Mouse (Mus musculus) c-Kit-positive CD71-positive TER-119-positive erythroid progenitor cells, embryonic 14.5 days (primary cell): ENCODE data around the gene Banf1.
A peak's percentile ranks its signal among the peaks of the same experiment; 100 is the strongest.
"Not testable (repeated sequence)": the region's sequence is repeated elsewhere in the genome, so short reads cannot be mapped to it uniquely, and the experiment has no call there.

Experiments used
- DNase-seq: peaks from one replicate; pipeline ENCODE4 v3.0.0-alpha.2; 2013; ENCODE audit warnings: low spot score

Gene Banf1

DNA sequence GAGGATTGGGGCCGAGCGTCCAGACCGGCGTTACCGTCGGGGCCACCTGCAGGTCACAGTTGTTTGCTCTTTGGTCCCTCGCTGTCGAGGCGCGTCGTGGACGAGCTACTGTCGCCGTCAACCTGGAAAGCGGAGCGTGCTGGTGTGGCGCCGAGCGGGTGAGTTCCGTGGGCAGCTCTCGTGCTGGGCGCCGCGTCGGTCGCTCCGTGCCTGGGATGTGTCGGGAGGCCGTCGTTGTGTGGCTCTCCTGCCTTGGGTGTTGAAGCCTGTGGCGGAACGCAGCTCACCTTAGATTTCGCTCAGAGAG lies at the start of gene Banf1:
Gene Banf1 (minus strand): TSS at position 116 of the 307 bp plus-strand sequence.
- DNase-seq, result no peak

- DNase-seq, result no peak
These were observed 47.6 kb upstream of the Banf1 start for GRCm38 (mm10) chr19:5414534-5414957.

- no peak for DNase-seq
These were observed 46.9 kb upstream of the Banf1 start for GRCm38 (mm10) chr19:5413840-5414239.

- DNase-seq, result no peak
These were observed 45.0 kb upstream of the Banf1 start for GRCm38 (mm10) chr19:5411961-5412360.

- DNase-seq, result no peak
These were observed 43.7 kb upstream of the Banf1 start for GRCm38 (mm10) chr19:5410641-5411040.

GRCm38 (mm10) chr19:5409068-5409467 lies 42.1 kb upstream of the Banf1 start:
- DNase-seq, result no peak

GRCm38 (mm10) chr19:5408057-5409001 lies 41.4 kb upstream of the Banf1 start:
- no peak for DNase-seq

- peak; percentile 57 for DNase-seq
These were observed 40.2 kb upstream of the Banf1 start for GRCm38 (mm10) chr19:5407133-5407532.

- not testable (repeated sequence) for DNase-seq
These were observed 39.7 kb upstream of the Banf1 start for GRCm38 (mm10) chr19:5406531-5407126.

GRCm38 (mm10) chr19:5405924-5406323 lies 39.0 kb upstream of the Banf1 start:
- DNase-seq, result no peak

DNA sequence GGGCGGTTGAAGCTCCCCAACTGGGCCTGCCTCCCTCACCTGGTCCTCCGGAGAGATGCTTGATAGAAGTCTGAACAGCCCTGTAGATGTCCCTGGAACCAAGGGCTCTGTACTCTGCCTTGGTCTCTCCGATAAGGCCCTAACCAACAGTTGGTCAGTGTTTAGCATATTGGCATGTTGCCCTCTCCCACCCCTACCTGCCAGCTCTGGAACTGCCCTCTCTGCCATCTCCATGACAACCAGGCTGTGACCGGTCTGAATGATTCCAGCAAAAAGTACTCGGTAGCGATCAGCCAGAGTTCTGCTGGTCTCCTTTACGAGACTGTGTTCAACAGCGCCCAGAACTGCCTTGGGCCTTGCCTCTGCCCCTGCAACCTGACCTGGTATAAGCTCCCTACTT lies 35.3 kb upstream of the Banf1 start, which contains the start of gene Tsga10ip:
Gene Tsga10ip (minus strand): TSS at position 234 of the 400 bp plus-strand sequence.
- DNase-seq, result no peak

DNA sequence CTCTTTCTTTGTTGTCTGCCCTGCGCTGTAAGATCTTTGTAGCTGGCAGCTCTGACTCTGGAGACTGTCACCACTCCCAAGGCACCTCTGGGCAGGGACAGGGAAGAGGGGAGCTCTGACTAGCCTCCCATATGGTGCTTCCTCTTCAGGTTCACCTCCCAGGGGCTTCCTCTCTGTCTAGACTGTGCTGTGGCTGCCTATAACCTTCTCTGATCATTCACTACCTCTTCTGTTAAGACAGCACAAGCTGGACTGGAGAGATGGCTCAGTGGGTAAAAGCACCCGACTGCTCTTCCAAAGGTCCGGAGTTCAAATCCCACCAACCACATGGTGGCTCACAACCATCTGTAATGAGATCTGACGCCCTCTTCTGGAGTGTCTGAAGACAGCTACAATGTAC lies 34.1 kb upstream of the Banf1 start:
- not testable (repeated sequence) for DNase-seq

- no peak for DNase-seq
These were observed 28.4 kb upstream of the Banf1 start for GRCm38 (mm10) chr19:5395371-5395770.

GRCm38 (mm10) chr19:5394168-5394567 lies 27.2 kb upstream of the Banf1 start:
- no peak for DNase-seq

DNA sequence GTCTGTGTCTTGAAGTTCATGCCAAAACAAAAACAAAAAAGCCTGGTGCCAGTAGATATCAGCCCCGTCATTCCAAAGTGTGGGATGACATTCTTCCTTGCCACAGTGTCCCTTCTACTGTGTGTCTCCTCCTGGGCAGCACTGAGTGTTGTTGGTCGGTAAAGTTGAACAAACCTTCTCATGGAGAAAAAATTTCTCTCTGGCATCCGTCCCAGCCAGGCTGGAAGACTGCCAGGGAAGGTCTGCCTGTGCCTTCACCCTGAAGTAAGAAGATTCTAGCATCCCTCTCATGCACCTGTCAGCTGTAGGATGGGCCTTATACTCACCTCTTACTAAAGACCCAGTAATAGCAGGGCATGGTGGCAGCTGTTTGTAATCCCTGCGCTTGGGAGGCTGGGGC lies 25.9 kb upstream of the Banf1 start:
- no peak for DNase-seq

DNA sequence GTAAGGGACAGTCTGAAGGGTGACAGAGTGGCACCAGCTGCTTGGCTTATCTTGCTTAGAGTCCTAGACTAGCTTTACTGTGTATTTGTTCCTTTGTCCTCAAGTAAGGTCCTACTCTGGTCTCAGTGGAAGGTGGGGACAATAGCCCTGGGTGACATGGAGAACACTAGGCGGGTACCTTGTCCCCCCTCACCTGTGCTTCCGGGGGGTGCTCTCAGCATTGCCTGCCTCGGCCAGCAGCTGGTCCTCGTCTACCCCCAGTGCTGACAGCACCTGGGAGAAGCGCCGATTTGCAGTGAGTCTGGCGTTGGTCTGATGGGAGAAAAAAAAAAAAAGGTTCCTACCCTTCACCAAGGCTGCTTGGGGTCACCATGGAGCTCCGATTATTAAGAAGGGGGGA lies 23.4 kb upstream of the Banf1 start:
- no peak for DNase-seq

DNA sequence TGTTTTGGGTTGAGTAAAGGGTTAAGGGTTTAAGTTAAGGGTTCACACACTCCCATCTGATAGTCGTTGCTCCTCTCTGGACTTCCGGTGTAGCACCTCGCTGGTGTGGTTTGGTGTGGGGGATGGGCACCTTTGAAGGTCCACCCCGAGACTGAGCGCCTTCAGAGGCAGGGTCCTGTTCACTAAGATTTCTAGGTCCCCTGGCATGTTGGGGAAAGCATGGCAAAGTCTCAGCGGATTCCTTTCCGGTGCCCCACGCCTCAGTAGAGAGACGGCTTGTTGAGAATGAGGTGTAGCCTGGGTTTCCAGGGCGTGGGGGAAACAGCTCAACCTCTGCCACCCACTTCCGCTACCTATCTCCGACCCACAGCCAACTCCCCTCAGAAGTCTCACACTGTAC lies 22.7 kb upstream of the Banf1 start:
- peak; percentile 65 for DNase-seq

DNA sequence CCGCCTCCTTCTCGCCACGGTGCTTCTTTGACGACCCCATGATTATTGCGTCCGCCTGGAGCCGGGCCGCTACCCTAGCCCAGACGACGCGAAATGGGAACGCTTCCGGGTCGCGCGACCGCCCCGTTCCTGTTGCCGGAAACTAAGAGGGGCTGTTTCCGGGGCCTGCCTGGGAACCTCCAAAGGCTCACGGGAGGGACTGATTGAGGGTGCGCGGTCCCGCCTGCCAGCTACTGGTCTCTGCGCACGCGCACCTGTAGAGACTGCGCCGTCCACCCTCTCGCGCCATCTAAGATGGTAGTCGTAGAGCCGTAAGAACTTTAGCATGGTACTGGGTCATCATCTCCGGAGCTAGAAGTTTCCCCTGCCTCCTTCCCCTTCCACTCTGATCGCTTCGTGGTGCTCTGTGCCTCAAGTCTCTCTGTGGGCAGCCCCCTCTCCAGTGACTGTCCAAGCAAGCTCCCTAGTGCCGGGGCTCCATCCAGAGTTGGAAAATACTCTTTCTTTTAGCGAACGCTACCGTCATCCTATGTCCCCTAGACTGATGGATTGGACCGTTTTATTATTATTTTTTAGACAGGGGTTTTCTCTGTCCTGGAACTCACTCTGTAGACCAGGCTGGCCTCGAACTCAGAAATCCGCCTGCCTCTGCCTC lies 21.7 kb upstream of the Banf1 start, which contains the start of gene Sart1:
Gene Sart1 (minus strand): TSS at position 116 of the 655 bp plus-strand sequence.
- peak; percentile 92 for DNase-seq

GRCm38 (mm10) chr19:5388011-5388441 lies 21.1 kb upstream of the Banf1 start:
- DNase-seq, result no peak

DNA sequence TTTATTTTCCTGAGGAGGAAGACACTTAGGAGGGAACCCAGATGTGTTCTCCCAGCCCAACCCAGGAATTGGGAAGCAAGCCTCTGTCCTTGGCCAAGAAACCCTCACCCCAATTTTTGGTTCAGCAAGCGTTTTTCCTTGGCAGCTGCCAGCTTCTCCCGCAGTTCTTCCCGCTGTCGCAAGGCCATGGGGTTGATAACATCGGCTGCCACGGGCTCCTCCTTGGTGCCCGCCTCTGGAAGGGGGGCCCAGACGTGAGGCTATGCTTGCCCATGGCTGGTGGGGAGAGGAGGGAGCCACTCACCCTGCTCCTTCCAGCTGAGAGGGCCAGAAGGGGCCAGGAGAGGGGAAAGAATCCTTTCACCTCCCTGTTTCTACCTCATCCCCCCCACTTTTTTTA lies 17.7 kb upstream of the Banf1 start:
- DNase-seq, result no peak

DNA sequence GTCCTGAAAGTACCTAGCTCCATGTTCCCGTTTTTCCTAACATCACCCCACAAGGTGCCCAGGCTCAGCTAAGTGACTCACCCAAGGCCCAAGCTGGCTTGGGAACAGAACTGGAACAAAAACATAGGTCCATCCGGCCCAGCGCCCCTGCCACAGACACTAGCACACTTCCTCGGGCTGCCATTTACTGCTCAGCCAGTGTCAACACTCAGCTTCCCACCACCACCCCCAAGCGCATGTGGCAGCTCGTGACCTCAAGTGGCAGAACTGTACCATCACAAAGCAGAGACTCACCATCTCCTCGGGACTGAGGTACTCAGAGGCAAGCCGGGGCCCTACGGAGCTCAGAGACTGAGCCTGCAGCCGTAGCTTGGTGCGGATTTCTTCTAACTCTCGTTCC lies 16.4 kb upstream of the Banf1 start:
- DNase-seq, result no peak

- DNase-seq, result no peak
These were observed 10.5 kb upstream of the Banf1 start for GRCm38 (mm10) chr19:5377446-5377845.

DNA sequence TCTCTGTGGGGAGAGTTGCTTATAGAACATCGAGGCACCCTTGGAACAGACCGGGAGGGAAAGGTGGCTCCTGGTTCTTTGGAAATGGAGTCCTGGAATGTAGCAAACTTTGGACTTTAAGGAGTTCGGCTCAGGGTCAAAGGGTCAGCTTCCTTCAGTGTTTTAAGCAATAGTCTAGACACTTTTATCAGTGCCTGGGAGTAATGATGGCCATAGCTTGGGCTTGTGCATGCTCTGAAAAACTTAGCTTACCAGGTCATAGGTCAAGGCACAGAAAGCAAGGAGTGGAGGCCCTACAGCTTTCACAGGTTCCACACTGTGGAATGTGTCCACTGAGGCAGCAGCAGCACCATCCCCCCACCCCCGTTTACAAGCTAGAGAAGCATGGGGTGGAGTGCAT lies 7.8 kb upstream of the Banf1 start:
- DNase-seq, result no peak
